ENCODE assay signal across 12 mouse cellular contexts in the genomic region with DNA sequence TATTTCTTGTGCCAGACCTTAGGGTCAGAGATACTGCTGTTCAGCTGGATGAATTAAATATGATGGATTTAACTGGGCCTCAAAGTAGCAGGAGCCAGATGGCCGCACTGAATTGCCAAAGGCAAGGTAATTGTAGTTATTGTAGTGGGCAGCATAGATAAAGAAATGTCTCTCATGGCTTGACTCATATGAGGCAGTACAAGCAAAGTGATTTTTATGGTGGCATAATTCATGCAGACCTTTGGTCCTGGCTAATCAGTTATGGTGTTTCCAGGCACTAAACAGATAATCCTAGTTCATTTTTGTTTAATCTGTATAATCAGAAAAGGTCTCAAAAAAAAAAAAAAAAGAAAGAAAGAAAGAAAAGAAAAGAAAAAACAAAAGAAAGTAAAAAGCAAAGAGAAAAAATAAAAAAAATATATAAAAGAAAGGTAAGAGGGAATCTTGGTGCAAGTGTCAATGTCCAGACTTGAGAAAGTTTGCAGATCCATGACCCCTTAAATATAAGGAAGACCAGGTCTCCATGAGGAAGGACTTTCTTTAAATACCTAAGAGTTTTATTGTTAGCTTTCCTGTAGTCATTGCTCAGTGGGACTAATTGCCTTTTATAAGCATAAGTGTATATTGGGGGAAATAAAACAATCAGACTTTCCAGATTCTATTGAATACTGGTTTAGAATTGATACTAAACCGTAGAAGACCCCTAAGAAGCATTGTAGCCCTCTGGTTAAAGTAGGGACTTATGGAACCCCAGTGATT.
"Had no signal": no experiment of that assay in that cellular context is flagged by ENCODE, and none has a peak within 500 bp of the region (broad histone marks: within the 10 kb centered on the region; RNA-seq: fewer than 3 reads in every experiment).

No protein-coding gene starts in this region.

- H3K4me1 ChIP-seq: limb, embryonic 13.5 days had no signal

- H3K4me2 ChIP-seq: limb, embryonic 13.5 days had no signal

- H3K27me3 ChIP-seq: limb, embryonic 13.5 days had no signal

- DNase-seq: kidney, adult 8-10 months; kidney, postnatal 25 days; layer of hippocampus, adult 9-11 months; layer of hippocampus, postnatal 36 days; lung, adult 18-20 months; midbrain, embryonic 14.5 days; right cerebral cortex, adult 18-20 months; spleen, adult 18-20 months; thymus, adult 2 months; thymus, postnatal 36 days had no signal

- H3K36me3 ChIP-seq: limb, embryonic 13.5 days had no signal

- H3K4me3 ChIP-seq: limb, embryonic 13.5 days had no signal

- H3K9me3 ChIP-seq: limb, embryonic 13.5 days had no signal

- H3K27ac ChIP-seq: limb, embryonic 13.5 days; liver, embryonic 14.5 days had no signal

- H3K9ac ChIP-seq: limb, embryonic 13.5 days; liver, embryonic 14.5 days had no signal
